Mouse (Mus musculus) layer of hippocampus, adult 2 months (tissue): ENCODE measurements around the gene Fam155a. TPM values are rescaled to one million over a fixed set of nuclear protein-coding genes. Genes with fewer than 3 reads are reported as not detected.

ENCODE experiments used
- DNase-seq, 2 experiments: peaks; one replicate each; pipeline ENCODE4 v3.0.0; 2022; ENCODE audit warnings: low spot score in 2 of 2
- H3K27ac ChIP-seq: fragments of 200-600 bp; 2 replicates; pipeline ENCODE4 v1.8.1; 2022
- H3K4me3 ChIP-seq: fragments of 200-600 bp; 2 replicates; pipeline ENCODE4 v1.8.1; 2022; ENCODE audit warnings: mild to moderate bottlenecking
- CTCF ChIP-seq: fragments of 200-600 bp; conservative IDR thresholded peaks from 2 replicates; pipeline ENCODE4 v1.8.1; 2022; ENCODE audit warnings: antibody characterized with exemption, mild to moderate bottlenecking, moderate library complexity
- total RNA-seq, 2 experiments: library from RNA; stranded (reverse); gene quantifications; 2 replicates each; pipeline ENCODE4 v1.2.3; 2021

The Fam155a gene
- total RNA-seq, 2 experiments from 2014 or later = 123 to 128 TPM

GRCm38 (mm10) chr8:9635240-9635639 is 135.7 kb downstream of the Fam155a start:
- Histone ChIP-seq H3K4me3 (no peak overlapping the region), H3K27ac (no peak overlapping the region)
- no peak for DNase-seq
- TF ChIP-seq CTCF = no peak

- no peak overlapping the region for H3K27ac ChIP-seq
- no peak overlapping the region for H3K4me3 ChIP-seq
- TF ChIP-seq CTCF = no peak
- no peak for DNase-seq
Measured at GRCm38 (mm10) chr8:9607086-9607701, 163.8 kb downstream of the Fam155a start.

- TF ChIP-seq CTCF = no peak
- H3K4me3 ChIP-seq = no peak overlapping the region
Measured at GRCm38 (mm10) chr8:9596003-9596402, 175.0 kb downstream of the Fam155a start.

GRCm38 (mm10) chr8:9581836-9582235 is 189.1 kb downstream of the Fam155a start:
- no peak for TF ChIP-seq CTCF
- DNase-seq = no peak
- H3K27ac ChIP-seq = no peak overlapping the region
- H3K4me3 ChIP-seq = no peak overlapping the region

More at GRCm38 (mm10) chr8:9596003-9596402, 175.0 kb downstream of the Fam155a start:
- H3K27ac ChIP-seq = no peak overlapping the region
- no peak for DNase-seq

- peak; percentile 67 for TF ChIP-seq CTCF
Measured at GRCm38 (mm10) chr8:9580192-9580591, 190.8 kb downstream of the Fam155a start.

GRCm38 (mm10) chr8:9571977-9572376 is 199.0 kb downstream of the Fam155a start:
- DNase-seq = no peak
- no peak for TF ChIP-seq CTCF
- Histone ChIP-seq H3K27ac (no peak overlapping the region), H3K4me3 (no peak overlapping the region)

More at GRCm38 (mm10) chr8:9580192-9580591, 190.8 kb downstream of the Fam155a start:
- no peak overlapping the region for H3K4me3 ChIP-seq
- no peak for DNase-seq
- H3K27ac ChIP-seq = no peak overlapping the region

GRCm38 (mm10) chr8:9569516-9570170 is 201.3 kb downstream of the Fam155a start:
- no peak for TF ChIP-seq CTCF
- H3K27ac ChIP-seq = peak overlapping the region; percentile 70
- DNase-seq = peak; percentile 28 to 32
- H3K4me3 ChIP-seq = no peak overlapping the region

- H3K27ac ChIP-seq = no peak overlapping the region
- TF ChIP-seq CTCF = no peak
- DNase-seq = no peak
- no peak overlapping the region for H3K4me3 ChIP-seq
Measured at GRCm38 (mm10) chr8:9549199-9549598, 221.8 kb downstream of the Fam155a start.

GRCm38 (mm10) chr8:9547558-9547954 is 223.4 kb downstream of the Fam155a start:
- no peak for TF ChIP-seq CTCF
- Histone ChIP-seq H3K27ac (no peak overlapping the region; the same call in 1 of the 2 replicates), H3K4me3 (no peak overlapping the region)
- no peak for DNase-seq

- Histone ChIP-seq H3K4me3 (no peak overlapping the region), H3K27ac (peak overlapping the region; percentile 65)
- no peak for TF ChIP-seq CTCF
- no peak for DNase-seq
Measured at GRCm38 (mm10) chr8:9546919-9547557, 223.9 kb downstream of the Fam155a start.

GRCm38 (mm10) chr8:9546429-9546828 is 224.5 kb downstream of the Fam155a start:
- Histone ChIP-seq H3K27ac (peak overlapping the region; percentile 65), H3K4me3 (no peak overlapping the region)
- no peak for TF ChIP-seq CTCF
- no peak for DNase-seq

- no peak for TF ChIP-seq CTCF
- no peak overlapping the region for H3K4me3 ChIP-seq
- peak overlapping the region; percentile 65; the same call in 1 of the 2 replicates for H3K27ac ChIP-seq
- DNase-seq = no peak
Measured at GRCm38 (mm10) chr8:9545665-9546064, 225.3 kb downstream of the Fam155a start.

- TF ChIP-seq CTCF = no peak
- no peak overlapping the region for H3K27ac ChIP-seq
Measured at GRCm38 (mm10) chr8:9535730-9536372, 235.1 kb downstream of the Fam155a start.

More at GRCm38 (mm10) chr8:9535730-9536372, 235.1 kb downstream of the Fam155a start:
- no peak overlapping the region for H3K4me3 ChIP-seq
- no peak for DNase-seq
